27 mouse cellular contexts compared by ENCODE assay signal in the genomic region with DNA sequence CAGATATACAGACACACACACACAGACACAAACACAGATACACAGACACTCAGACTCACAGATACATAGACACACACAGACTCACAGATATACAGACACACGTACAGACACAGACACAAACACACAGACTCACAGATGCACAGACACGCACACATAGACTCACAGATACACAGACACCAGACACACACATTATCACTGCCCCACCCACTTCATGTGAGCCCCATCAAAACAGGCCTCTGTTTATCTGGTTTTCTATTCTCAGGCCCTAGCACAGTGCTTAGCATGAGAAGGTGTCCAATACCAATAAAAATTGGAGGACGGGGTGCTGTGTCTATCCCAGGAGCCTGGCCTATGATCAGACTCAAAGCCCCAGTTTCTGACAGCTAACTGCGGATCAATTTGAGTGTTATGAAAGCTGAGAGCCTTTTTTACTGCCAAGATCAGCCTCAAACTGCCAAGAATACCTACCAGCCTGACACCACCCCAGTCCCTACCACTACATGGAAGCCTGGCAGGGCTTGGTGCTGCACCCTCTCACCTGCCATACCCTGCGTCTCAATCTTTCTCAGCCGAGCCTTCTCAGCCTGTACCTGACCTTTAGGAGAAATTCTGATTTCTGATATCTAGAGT. TPM values are rescaled to one million over a fixed set of nuclear protein-coding genes. Genes with fewer than 3 reads are reported as not detected.
DNase-seq lines count a peak whose midpoint lies in the region; ATAC-seq and TF ChIP-seq lines count a peak whose summit lies in the region.
"Had no signal": no experiment of that assay in that cellular context is flagged by ENCODE, and none has a peak within 500 bp of the region (broad histone marks: within the 10 kb centered on the region; RNA-seq: fewer than 3 reads in every experiment).

No protein-coding gene starts in this region.

- peak; percentile 2 for DNase-seq in adrenal gland, postnatal 14 days
- DNase-seq in adrenal gland, adult 18-20 months (ENCODE audit: low spot score in 2 of 2), result no peak
- DNase-seq in brain, adult 2 months (ENCODE audit: low read depth, low spot score), result peak; percentile 17
- peak; percentile 90 for DNase-seq in liver, adult 2 months (ENCODE audit: extremely low read depth, low read depth, low spot score)
- DNase-seq in liver, postnatal 0 days, result peak; percentile 20
- DNase-seq in layer of hippocampus, adult 9-10 months (ENCODE audit: low spot score), result no peak
- DNase-seq in embryo, embryonic 10 days (ENCODE audit: low spot score), result no peak
- DNase-seq: adrenal gland, postnatal 10 days; cerebellum, postnatal 36 days; heart, adult 11 months; heart, postnatal 4 days; kidney, adult 8-10 months; kidney, postnatal 36 days; layer of hippocampus, adult 9-11 months; lung, postnatal 4 days; right cerebral cortex, adult 18-20 months; thymus, adult 18-20 months had no signal

- no peak for TF ChIP-seq CTCF in liver, adult 2 months (IDR thresholded peaks at IDR 0.05; ENCODE audit: low read depth, low read length)
- TF ChIP-seq CTCF in liver, postnatal 0 days (IDR thresholded peaks at IDR 0.05; ENCODE audit: low read depth), result no peak

- peaks cover 44% of the 10 kb centered on the region for H3K4me1 ChIP-seq in liver, adult 2 months (ENCODE audit: control insufficient read depth, insufficient read depth, low read length)
- peaks cover 50% of the 10 kb centered on the region for H3K4me1 ChIP-seq in liver, postnatal 0 days (ENCODE audit: insufficient read depth)
- 0 out of 2 replicates have a peak, but pooled peaks cover 3% of the 10 kb centered on the region for H3K4me1 ChIP-seq in hindbrain, embryonic 12.5 days
- H3K4me1 ChIP-seq: lung, embryonic 15.5 days; midbrain, embryonic 13.5 days; neural tube, embryonic 13.5 days had no signal

- H3K79me2 ChIP-seq in liver, adult 2 months (ENCODE audit: control insufficient read depth, insufficient read depth, low read length), result peaks cover 22% of the 10 kb centered on the region

- TF ChIP-seq EP300 in liver, postnatal 0 days (IDR thresholded peaks at IDR 0.05; ENCODE audit: low read depth), result no peak

- H3K4me3 ChIP-seq in liver, adult 2 months (ENCODE audit: insufficient read depth, low read depth, low read length), result no peak overlapping the region
- H3K4me3 ChIP-seq in liver, postnatal 0 days (ENCODE audit: low read depth, low read length), result no peak overlapping the region
- H3K4me3 ChIP-seq in hindbrain, embryonic 12.5 days, result no peak overlapping the region
- H3K4me3 ChIP-seq: lung, embryonic 15.5 days; midbrain, embryonic 13.5 days; neural tube, embryonic 13.5 days had no signal

- peak; percentile 62 for ATAC-seq in liver, postnatal 0 days
- no peak for ATAC-seq in hindbrain, embryonic 12.5 days (ENCODE audit: low FRiP score)
- ATAC-seq: forebrain, embryonic 16.5 days; hindbrain, postnatal 0 days; midbrain, embryonic 13.5 days; Patski had no signal

- H3K36me3 ChIP-seq in liver, adult 2 months (ENCODE audit: control insufficient read depth, insufficient read depth, low read length), result peaks cover 10% of the 10 kb centered on the region; the same call in 1 of the 2 replicates
- peaks cover 54% of the 10 kb centered on the region for H3K36me3 ChIP-seq in liver, postnatal 0 days (replicated peaks; ENCODE audit: insufficient read depth, low read length)
- H3K36me3 ChIP-seq in hindbrain, embryonic 12.5 days, result peaks cover 12% of the 10 kb centered on the region

- WGBS in liver, adult 2 months, result 31% methylated on average over 6 of the region's 6 CpGs
- 70% methylated on average over 6 of the region's 6 CpGs for WGBS in liver, postnatal 0 days (ENCODE audit: insufficient replicate concordance)
- 89% methylated on average over 6 of the region's 6 CpGs for WGBS in hindbrain, embryonic 12.5 days

- H3K27me3 ChIP-seq in liver, adult 2 months (ENCODE audit: control insufficient read depth, insufficient read depth, low read length), result no peaks in the 10 kb centered on the region
- no peaks in the 10 kb centered on the region for H3K27me3 ChIP-seq in liver, postnatal 0 days (ENCODE audit: insufficient read depth, low read length)
- H3K27me3 ChIP-seq in hindbrain, embryonic 12.5 days, result no peaks in the 10 kb centered on the region
- H3K27me3 ChIP-seq: lung, embryonic 15.5 days; midbrain, embryonic 13.5 days; neural tube, embryonic 13.5 days; Patski had no signal

- peak overlapping the region; percentile 47 for H3K4me2 ChIP-seq in liver, postnatal 0 days (ENCODE audit: low read depth, low read length)
- H3K4me2 ChIP-seq in hindbrain, embryonic 12.5 days (replicated peaks), result no peak overlapping the region
- H3K4me2 ChIP-seq: lung, embryonic 15.5 days; midbrain, embryonic 13.5 days; neural tube, embryonic 13.5 days had no signal

- H3K9ac ChIP-seq in liver, adult 2 months (ENCODE audit: low read depth, low read length), result peak overlapping the region; percentile 44
- no peak overlapping the region for H3K9ac ChIP-seq in liver, postnatal 0 days (replicated peaks)
- H3K9ac ChIP-seq in hindbrain, embryonic 12.5 days, result no peak overlapping the region
- H3K9ac ChIP-seq: lung, embryonic 15.5 days; midbrain, embryonic 13.5 days; neural tube, embryonic 13.5 days had no signal

- H3K9me3 ChIP-seq in liver, postnatal 0 days (ENCODE audit: low read length), result no peaks in the 10 kb centered on the region
- H3K9me3 ChIP-seq in hindbrain, embryonic 12.5 days (replicated peaks), result no peaks in the 10 kb centered on the region
- H3K9me3 ChIP-seq: lung, embryonic 15.5 days; midbrain, embryonic 13.5 days; neural tube, embryonic 13.5 days had no signal

- peak overlapping the region; percentile 64 for H3K27ac ChIP-seq in liver, adult 2 months (replicated peaks; ENCODE audit: insufficient read depth, low read depth, low read length)
- H3K27ac ChIP-seq in liver, postnatal 0 days (ENCODE audit: low read depth), result peak overlapping the region; percentile 31; the same call in 1 of the 2 replicates
- no peak overlapping the region for H3K27ac ChIP-seq in hindbrain, embryonic 12.5 days
- H3K27ac ChIP-seq: hindbrain, postnatal 0 days; lung, embryonic 15.5 days; midbrain, embryonic 13.5 days; neural tube, embryonic 13.5 days had no signal

- no peak for TF ChIP-seq POLR2A in liver, adult 2 months (IDR thresholded peaks at IDR 0.05; ENCODE audit: extremely low read depth, insufficient read depth, low read length)

RNA-seq across cellular contexts. Expression of a gene that starts 15.6 kb away (rescaled TPM):
- total RNA-seq in adrenal gland, postnatal 14 days (2021), result 27.8 and 33.2 TPM in 2 replicates
- total RNA-seq in adrenal gland, adult 18-20 months (2021), result 10 to 100 TPM; 28.8 to 30.0 TPM
- total RNA-seq in liver, adult 2 months (2014; rRNA removed), result 63.0 and 71.9 TPM in 2 replicates
- polyA plus RNA-seq in liver, adult 2 months (2012; rRNA removed), result 106 and 139 TPM in 2 replicates
- polyA plus RNA-seq in liver, postnatal 0 days (2015; fragmentation: Nextera tagmentation; extraction: Ambion mirVana), result 44.4 and 45.4 TPM in 2 replicates
- polyA plus RNA-seq in hindbrain, embryonic 12.5 days (2016; fragmentation: Nextera tagmentation; extraction: Ambion mirVana), result 12.2 and 13.1 TPM in 2 replicates

RNA-seq across cellular contexts. Expression of a gene that starts 18.5 kb away (rescaled TPM):
- 0.52 and 0.60 TPM in 2 replicates for total RNA-seq in adrenal gland, postnatal 14 days (2021)
- total RNA-seq in adrenal gland, adult 18-20 months (2021), result under 1 TPM in 1 of 2 experiments, not detected in 1; 0.70 TPM
- 0.34 and 0.74 TPM in 2 replicates for total RNA-seq in liver, adult 2 months (2014; rRNA removed)
- polyA plus RNA-seq in liver, adult 2 months (2012; rRNA removed), result 0.25 TPM in 1 of 2 replicates, not detected in the other
- polyA plus RNA-seq in liver, postnatal 0 days (2015; fragmentation: Nextera tagmentation; extraction: Ambion mirVana), result 36.5 and 38.0 TPM in 2 replicates
- 1.8 and 2.6 TPM in 2 replicates for polyA plus RNA-seq in hindbrain, embryonic 12.5 days (2016; fragmentation: Nextera tagmentation; extraction: Ambion mirVana)
- total RNA-seq: ES-E14; gastrocnemius, adult 18-20 months; hindbrain, postnatal 0 days had no signal
- polyA plus RNA-seq: Patski; small intestine, adult 2 months had no signal

RNA-seq across cellular contexts. Expression of a gene that starts 39.2 kb away (rescaled TPM):
- total RNA-seq in adrenal gland, postnatal 14 days (2021), result 4.1 and 6.1 TPM in 2 replicates
- total RNA-seq in adrenal gland, adult 18-20 months (2021), result 1 to 10 TPM; 4.3 to 6.8 TPM
- total RNA-seq in liver, adult 2 months (2014; rRNA removed), result 1.0 and 1.1 TPM in 2 replicates
- polyA plus RNA-seq in liver, adult 2 months (2012; rRNA removed), result 0.51 and 0.98 TPM in 2 replicates
- 2.8 and 3.2 TPM in 2 replicates for polyA plus RNA-seq in liver, postnatal 0 days (2015; fragmentation: Nextera tagmentation; extraction: Ambion mirVana)
- 4.1 and 5.0 TPM in 2 replicates for polyA plus RNA-seq in hindbrain, embryonic 12.5 days (2016; fragmentation: Nextera tagmentation; extraction: Ambion mirVana)
- total RNA-seq: hindbrain, postnatal 0 days had no signal

RNA-seq across cellular contexts. Expression of a gene that starts 42.2 kb away (rescaled TPM):
- 41.0 and 42.3 TPM in 2 replicates for total RNA-seq in adrenal gland, postnatal 14 days (2021)
- total RNA-seq in adrenal gland, adult 18-20 months (2021), result 100 to 1,000 TPM in 1 of 2 experiments, 10 to 100 TPM in 1; 55.9 to 120 TPM
- total RNA-seq in liver, adult 2 months (2014; rRNA removed), result 18.6 and 22.8 TPM in 2 replicates
- 5.6 and 6.8 TPM in 2 replicates for polyA plus RNA-seq in liver, adult 2 months (2012; rRNA removed)
- polyA plus RNA-seq in liver, postnatal 0 days (2015; fragmentation: Nextera tagmentation; extraction: Ambion mirVana), result 19.7 and 19.8 TPM in 2 replicates
- 47.4 and 52.7 TPM in 2 replicates for polyA plus RNA-seq in hindbrain, embryonic 12.5 days (2016; fragmentation: Nextera tagmentation; extraction: Ambion mirVana)

RNA-seq across cellular contexts. Expression of a gene that starts 54.5 kb away (rescaled TPM):
- total RNA-seq in adrenal gland, postnatal 14 days (2021), result 392 and 410 TPM in 2 replicates
- 100 to 1,000 TPM; 428 to 457 TPM for total RNA-seq in adrenal gland, adult 18-20 months (2021)
- total RNA-seq in liver, adult 2 months (2014; rRNA removed), result 271 and 286 TPM in 2 replicates
- polyA plus RNA-seq in liver, adult 2 months (2012; rRNA removed), result 165 and 177 TPM in 2 replicates
- polyA plus RNA-seq in liver, postnatal 0 days (2015; fragmentation: Nextera tagmentation; extraction: Ambion mirVana), result 445 and 452 TPM in 2 replicates
- 793 and 799 TPM in 2 replicates for polyA plus RNA-seq in hindbrain, embryonic 12.5 days (2016; fragmentation: Nextera tagmentation; extraction: Ambion mirVana)

Comparison
In these comparisons a context has a peak if more than half of its experiments do, and no peak if none do; other contexts are left out.
1. DNase-seq: peak in adrenal gland, postnatal 14 days (single experiment), brain, adult 2 months (single experiment), liver, adult 2 months (single experiment) and liver, postnatal 0 days (single experiment); none in adrenal gland, adult 18-20 months (0 of 2), layer of hippocampus, adult 9-10 months (single experiment) and embryo, embryonic 10 days (single experiment).